Mouse (Mus musculus): Measurements from ENCODE around the gene Pole2. TPM values are rescaled to one million over a fixed set of nuclear protein-coding genes. Genes with fewer than 3 reads are reported as not detected.

Pole2 gene
- total RNA-seq (2021) = 1 to 10 TPM; 6.0 to 8.6 TPM
- long read RNA-seq, experiment 1, transcript Pole2-201 (19 exons, 1,706 nt) = major isoform, 7 of 8 reads
- long read RNA-seq, experiment 1, partial matches to known transcripts = 1 of 8 reads
- long read RNA-seq, experiment 1, other reads (novel, unspliced or antisense) = 0 of 8 reads
- long read RNA-seq, experiment 2, partial matches to known transcripts = 0 of 5 reads
- long read RNA-seq, experiment 2, other reads (novel, unspliced or antisense) = 1 of 5 reads

- peak; percentile 96 for DNase-seq
Observed at GRCm38 (mm10) chr12:69227776-69228466, at the start of gene Pole2. TSS of gene Pole2 (minus strand) at chr12:69228195.

- no peak for DNase-seq
Observed at GRCm38 (mm10) chr12:69268956-69269355, 41.0 kb upstream of the Pole2 start.

- DNase-seq = no peak
Observed at GRCm38 (mm10) chr12:69267956-69268632, 40.1 kb upstream of the Pole2 start.

GRCm38 (mm10) chr12:69265031-69265430 lies 37.0 kb upstream of the Pole2 start:
- no peak for DNase-seq

GRCm38 (mm10) chr12:69262251-69262650 lies 34.3 kb upstream of the Pole2 start:
- DNase-seq = no peak

- no peak for DNase-seq
Observed at GRCm38 (mm10) chr12:69257836-69258235, 29.8 kb upstream of the Pole2 start.

- no peak for DNase-seq
Observed at GRCm38 (mm10) chr12:69253806-69254205, 25.8 kb upstream of the Pole2 start.

- DNase-seq = no peak
Observed at GRCm38 (mm10) chr12:69250756-69251155, 22.8 kb upstream of the Pole2 start.

- DNase-seq = no peak
Observed at GRCm38 (mm10) chr12:69249766-69250165, 21.8 kb upstream of the Pole2 start.

GRCm38 (mm10) chr12:69241771-69242431 lies 13.9 kb upstream of the Pole2 start:
- DNase-seq = peak; percentile 86

- no peak for DNase-seq
Observed at GRCm38 (mm10) chr12:69241405-69241770, 13.4 kb upstream of the Pole2 start.

GRCm38 (mm10) chr12:69240876-69241275 lies 12.9 kb upstream of the Pole2 start, which contains the start of gene Klhdc1:
TSS of gene Klhdc1 (plus strand) at chr12:69241176.
- DNase-seq = no peak

- no peak for DNase-seq
Observed at GRCm38 (mm10) chr12:69238284-69238683, 10.3 kb upstream of the Pole2 start.

GRCm38 (mm10) chr12:69235782-69236181 lies 7.8 kb upstream of the Pole2 start:
- no peak for DNase-seq

GRCm38 (mm10) chr12:69229251-69229650 lies 1.3 kb upstream of the Pole2 start:
- peak; percentile 28 for DNase-seq

GRCm38 (mm10) chr12:69220613-69221277 lies 7.2 kb downstream of the Pole2 start:
- no peak for DNase-seq

- DNase-seq = no peak
Observed at GRCm38 (mm10) chr12:69216587-69216986, 11.4 kb downstream of the Pole2 start.

GRCm38 (mm10) chr12:69215000-69215785 lies 12.8 kb downstream of the Pole2 start:
- peak; percentile 67 for DNase-seq

- no peak for DNase-seq
Observed at GRCm38 (mm10) chr12:69214393-69214792, 13.6 kb downstream of the Pole2 start.

GRCm38 (mm10) chr12:69213186-69213777 lies 14.7 kb downstream of the Pole2 start:
- no peak for DNase-seq

- DNase-seq = no peak
Observed at GRCm38 (mm10) chr12:69211057-69211456, 16.9 kb downstream of the Pole2 start.

Data from adrenal gland, postnatal 10 days (tissue).